Mouse (Mus musculus): ENCODE results near the gene Mgst2. TPM values are rescaled to one million over a fixed set of nuclear protein-coding genes. Genes with fewer than 3 reads are reported as not detected.

Mgst2 gene
- polyA plus RNA-seq, 1 experiment from 2014 or later, result 16.0 TPM

DNA sequence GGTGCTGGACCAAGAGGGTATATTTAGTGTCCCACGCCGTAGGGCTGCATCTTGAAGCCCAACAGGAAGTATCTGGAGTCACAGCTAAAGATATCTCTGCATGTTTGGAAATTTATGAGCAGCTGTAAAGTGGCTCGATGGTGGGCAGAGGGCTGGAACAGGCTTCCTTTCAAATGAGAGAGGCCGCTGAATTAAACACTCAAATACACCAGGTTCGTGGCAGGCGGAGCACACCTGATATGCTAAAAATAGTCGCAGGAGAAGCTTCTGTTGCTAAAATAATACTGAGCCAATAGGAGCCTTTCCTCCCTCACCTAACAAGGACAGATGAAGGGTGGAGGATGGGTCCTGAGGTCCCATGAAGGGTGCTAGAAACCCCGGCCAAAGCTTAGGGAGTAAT is 67.8 kb downstream of the Mgst2 start:
- H3K4me1 ChIP-seq, result peaks cover 8% of the 10 kb centered on the region
- no peak for ATAC-seq (ENCODE audit: insufficient number of reproducible peaks, low FRiP score, low TSS enrichment, low read depth)
- H3K36me3 ChIP-seq, result no peaks in the 10 kb centered on the region
- H3K4me3 ChIP-seq, result no peak overlapping the region
- H3K27me3 ChIP-seq, result no peaks in the 10 kb centered on the region
- H3K4me2 ChIP-seq, result no peak overlapping the region
- H3K27ac ChIP-seq, result peak overlapping the region; percentile 33; the same call in 1 of the 2 replicates
- no peak overlapping the region for H3K9ac ChIP-seq
- H3K9me3 ChIP-seq, result no peaks in the 10 kb centered on the region
- WGBS, result 22% methylated on average over 8 of the region's 8 CpGs

GRCm38 (mm10) chr3:51728456-51728855 is 68.3 kb downstream of the Mgst2 start:
- Histone ChIP-seq H3K36me3 (no peaks in the 10 kb centered on the region), H3K9me3 (no peaks in the 10 kb centered on the region), H3K4me2 (no peak overlapping the region), H3K27ac (no peak overlapping the region), H3K9ac (no peak overlapping the region), H3K4me3 (no peak overlapping the region), H3K27me3 (no peaks in the 10 kb centered on the region), H3K4me1 (peaks cover 8% of the 10 kb centered on the region)
- 69% methylated on average over 12 of the region's 12 CpGs for WGBS
- ATAC-seq (ENCODE audit: insufficient number of reproducible peaks, low FRiP score, low TSS enrichment, low read depth), result no peak

DNA sequence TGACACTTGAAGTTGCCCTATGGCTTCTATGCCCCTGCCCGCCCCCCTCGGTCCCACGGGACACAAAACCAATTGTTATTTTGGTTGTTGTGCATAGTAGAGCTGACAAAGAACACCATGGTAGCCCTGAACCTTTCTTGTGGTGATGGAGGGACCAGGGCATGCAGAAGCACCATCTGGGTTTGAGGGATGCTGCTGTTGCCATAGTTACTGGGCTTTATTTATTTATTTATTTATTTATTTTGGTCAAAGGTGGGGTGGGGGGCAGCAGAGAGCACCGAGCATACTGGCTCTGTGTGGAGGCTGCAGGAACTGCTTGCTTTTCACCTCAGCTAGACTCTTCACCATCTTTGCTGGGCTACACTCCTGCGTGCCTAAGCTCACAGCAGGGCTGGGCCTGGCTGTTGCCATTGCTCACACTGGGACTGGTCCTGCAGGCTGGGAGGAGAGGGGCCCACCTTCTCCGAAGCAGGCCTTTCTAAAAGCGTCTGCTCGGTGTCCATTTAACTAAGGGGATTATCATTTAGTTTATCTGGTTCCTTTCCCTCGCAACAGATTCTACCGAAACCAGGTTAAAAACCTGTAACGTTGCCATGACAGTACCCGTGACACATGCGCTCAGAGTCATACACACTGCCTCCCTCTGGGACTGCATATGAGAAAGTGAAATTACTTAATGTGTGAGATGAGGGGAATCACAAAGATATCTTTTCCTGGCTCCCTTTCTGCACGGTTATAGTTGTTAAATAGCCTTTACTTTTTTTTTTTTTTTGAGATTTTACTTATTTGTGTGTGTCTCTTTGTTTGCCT is 69.2 kb downstream of the Mgst2 start:
- 69% methylated on average over 14 of the region's 14 CpGs for WGBS
- Histone ChIP-seq H3K4me3 (no peak overlapping the region), H3K9me3 (no peaks in the 10 kb centered on the region), H3K36me3 (no peaks in the 10 kb centered on the region), H3K4me1 (peaks cover 8% of the 10 kb centered on the region), H3K4me2 (no peak overlapping the region), H3K9ac (no peak overlapping the region), H3K27ac (no peak overlapping the region), H3K27me3 (no peaks in the 10 kb centered on the region)
- ATAC-seq (ENCODE audit: insufficient number of reproducible peaks, low FRiP score, low TSS enrichment, low read depth), result no peak

- Histone ChIP-seq H3K4me2 (no peak overlapping the region), H3K9ac (no peak overlapping the region), H3K27ac (no peak overlapping the region), H3K4me1 (peaks cover 8% of the 10 kb centered on the region), H3K4me3 (no peak overlapping the region), H3K36me3 (no peaks in the 10 kb centered on the region), H3K27me3 (no peaks in the 10 kb centered on the region), H3K9me3 (no peaks in the 10 kb centered on the region)
- WGBS, result 89% methylated on average over 7 of the region's 7 CpGs
- no peak for ATAC-seq (ENCODE audit: insufficient number of reproducible peaks, low FRiP score, low TSS enrichment, low read depth)
Measured at GRCm38 (mm10) chr3:51730662-51731061, 70.5 kb downstream of the Mgst2 start.

GRCm38 (mm10) chr3:51731949-51732636 is 71.9 kb downstream of the Mgst2 start:
- no peak overlapping the region for H3K27ac ChIP-seq
- 89% methylated on average over 16 of the region's 16 CpGs for WGBS
- no peak overlapping the region for H3K4me2 ChIP-seq
- no peak overlapping the region for H3K4me3 ChIP-seq
- H3K9me3 ChIP-seq, result no peaks in the 10 kb centered on the region
- H3K27me3 ChIP-seq, result 0 out of 2 replicates have a peak, but pooled peaks cover 3% of the 10 kb centered on the region
- ATAC-seq (ENCODE audit: insufficient number of reproducible peaks, low FRiP score, low TSS enrichment, low read depth), result no peak
- H3K4me1 ChIP-seq, result peaks cover 8% of the 10 kb centered on the region
- H3K9ac ChIP-seq, result no peak overlapping the region
- H3K36me3 ChIP-seq, result no peaks in the 10 kb centered on the region

Other genes with a start within 250 kb of the Mgst2 start
- 41.1 and 46.5 TPM in 2 replicates for gene Naa15, start 245.2 kb upstream of the Mgst2 start, polyA plus RNA-seq (2015; fragmentation: Nextera tagmentation; extraction: Ambion mirVana)
- 29.5 and 29.7 TPM in 2 replicates for gene Rab33b, start 176.4 kb upstream of the Mgst2 start, polyA plus RNA-seq (2015; fragmentation: Nextera tagmentation; extraction: Ambion mirVana)
- 4.2 and 4.4 TPM in 2 replicates for gene Setd7, start 99.5 kb upstream of the Mgst2 start, polyA plus RNA-seq (2015; fragmentation: Nextera tagmentation; extraction: Ambion mirVana)